Mouse (Mus musculus) c-Kit-positive CD71-negative TER-119-negative erythroid progenitor cells, embryonic 14.5 days (primary cell): ENCODE data around the gene Commd9.

ENCODE experiments used
- DNase-seq: peaks from one replicate; pipeline ENCODE4 v3.0.0-alpha.2; 2013; ENCODE audit warnings: low read depth

Gene Commd9

GRCm38 (mm10) chr2:101909326-101910080, 23.5 kb downstream of the Commd9 start:
- no peak for DNase-seq

- no peak for DNase-seq
These were observed 32.5 kb downstream of the Commd9 start for GRCm38 (mm10) chr2:101918518-101918917.

- no peak for DNase-seq
These were observed 34.1 kb downstream of the Commd9 start for GRCm38 (mm10) chr2:101920136-101920554.

GRCm38 (mm10) chr2:101922302-101922701, 36.3 kb downstream of the Commd9 start:
- DNase-seq, result no peak

GRCm38 (mm10) chr2:101923181-101923580, 37.1 kb downstream of the Commd9 start:
- no peak for DNase-seq

GRCm38 (mm10) chr2:101925183-101925582, 39.1 kb downstream of the Commd9 start:
- no peak for DNase-seq

- DNase-seq, result no peak
These were observed 39.6 kb downstream of the Commd9 start for GRCm38 (mm10) chr2:101925591-101926188.

- DNase-seq, result no peak
These were observed 46.3 kb downstream of the Commd9 start for GRCm38 (mm10) chr2:101932169-101932936.

GRCm38 (mm10) chr2:101933301-101933700, 47.3 kb downstream of the Commd9 start:
- no peak for DNase-seq

- DNase-seq, result no peak
These were observed 49.0 kb downstream of the Commd9 start for GRCm38 (mm10) chr2:101935006-101935405.

GRCm38 (mm10) chr2:101950716-101951520, 64.9 kb downstream of the Commd9 start:
- no peak for DNase-seq
